Mouse (Mus musculus): Measurements from ENCODE around the gene Pigz. TPM values are rescaled to one million over a fixed set of nuclear protein-coding genes. Genes with fewer than 3 reads are reported as not detected.
A peak's percentile ranks its signal among the peaks of the same experiment; 100 is the strongest.

The Pigz gene
- polyA plus RNA-seq, 1 experiment: 34.2 TPM

- Histone ChIP-seq H3K27me3 (ENCODE audit: control insufficient read depth, insufficient read depth, low read length) (no peaks in the 10 kb centered on the region), H3K4me1 (ENCODE audit: control insufficient read depth, insufficient read depth, low read length) (peaks cover 6% of the 10 kb centered on the region), H3K4me3 (replicated peaks; ENCODE audit: insufficient read depth, low read depth, low read length) (no peak overlapping the region), H3K27ac (ENCODE audit: insufficient read depth, low read length) (no peak overlapping the region)
- TF ChIP-seq CTCF (IDR thresholded peaks at IDR 0.05; ENCODE audit: borderline replicate concordance, insufficient read depth, low read depth, low read length) (no peak), POLR2A (IDR thresholded peaks at IDR 0.05; ENCODE audit: borderline replicate concordance, insufficient read depth, low read length) (no peak)
- DNase-seq: no peak
- 92% methylated on average over 8 of the region's 8 CpGs for WGBS
Observed at GRCm38 (mm10) chr16:31903239-31903638, 30.4 kb upstream of the Pigz start.

GRCm38 (mm10) chr16:31905331-31905730 lies 28.3 kb upstream of the Pigz start:
- no peak for DNase-seq
- WGBS: 77% methylated on average over 4 of the region's 4 CpGs
- H3K4me1 ChIP-seq (ENCODE audit: control insufficient read depth, insufficient read depth, low read length): peaks cover 3% of the 10 kb centered on the region; the same call in 1 of the 2 replicates
- H3K27me3 ChIP-seq (ENCODE audit: control insufficient read depth, insufficient read depth, low read length): no peaks in the 10 kb centered on the region
- no peak overlapping the region for H3K4me3 ChIP-seq (replicated peaks; ENCODE audit: insufficient read depth, low read depth, low read length)
- no peak overlapping the region for H3K27ac ChIP-seq (ENCODE audit: insufficient read depth, low read length)
- TF ChIP-seq CTCF (IDR thresholded peaks at IDR 0.05; ENCODE audit: borderline replicate concordance, insufficient read depth, low read depth, low read length) (peak; percentile 39), POLR2A (IDR thresholded peaks at IDR 0.05; ENCODE audit: borderline replicate concordance, insufficient read depth, low read length) (no peak)

DNA sequence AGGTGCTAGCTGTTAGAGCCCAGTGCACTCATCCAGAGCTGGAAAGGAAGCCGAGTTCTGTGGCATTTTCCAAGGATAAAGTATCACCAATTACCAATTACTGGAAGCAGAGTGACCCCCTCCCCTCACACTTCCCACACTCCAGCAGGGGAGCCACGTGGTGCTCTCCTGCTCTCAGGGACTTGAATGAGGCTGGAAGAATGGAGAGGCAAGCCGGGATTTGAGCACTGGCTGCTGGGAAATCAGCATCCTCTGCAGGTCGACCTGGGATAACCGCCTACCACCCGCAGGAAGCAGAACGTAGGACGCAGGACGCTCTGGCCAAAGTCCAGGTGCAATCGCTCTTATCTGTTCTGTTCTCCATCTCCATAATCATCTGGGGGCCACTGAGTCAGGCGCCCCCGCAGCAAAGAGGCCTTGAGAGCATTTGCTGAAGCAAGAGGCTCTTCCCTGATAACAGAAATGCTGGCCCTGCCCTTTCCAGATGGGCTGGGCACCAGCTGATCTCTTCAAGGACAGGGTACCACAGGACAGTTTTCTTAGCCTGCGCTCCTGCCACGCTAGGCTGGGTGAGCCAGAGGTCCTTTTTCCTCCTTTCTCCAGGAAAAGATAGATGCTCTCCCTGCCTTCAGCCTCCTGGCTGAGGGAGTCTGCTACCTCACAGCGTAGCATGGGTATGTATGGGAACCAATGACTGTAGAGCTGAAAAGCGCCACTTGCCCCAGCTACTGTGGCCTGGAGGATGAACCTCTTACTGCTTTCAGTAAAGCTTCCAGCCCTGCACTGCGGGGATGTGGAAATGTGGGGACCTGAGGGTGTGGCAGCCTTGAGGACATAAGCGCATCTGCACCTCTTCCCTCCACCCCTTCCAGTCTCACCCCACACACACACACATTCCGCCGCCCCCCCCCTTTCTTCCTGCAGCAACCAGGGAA lies 27.5 kb upstream of the Pigz start:
- DNase-seq: no peak
- no peak overlapping the region for H3K4me3 ChIP-seq (replicated peaks; ENCODE audit: insufficient read depth, low read depth, low read length)
- WGBS: 52% methylated on average over 20 of the region's 20 CpGs
- H3K27ac ChIP-seq (ENCODE audit: insufficient read depth, low read length): no peak overlapping the region
- no peak for TF ChIP-seq CTCF (IDR thresholded peaks at IDR 0.05; ENCODE audit: borderline replicate concordance, insufficient read depth, low read depth, low read length)
- TF ChIP-seq POLR2A (IDR thresholded peaks at IDR 0.05; ENCODE audit: borderline replicate concordance, insufficient read depth, low read length): no peak
- no peaks in the 10 kb centered on the region for H3K27me3 ChIP-seq (ENCODE audit: control insufficient read depth, insufficient read depth, low read length)
- peaks cover 3% of the 10 kb centered on the region; the same call in 1 of the 2 replicates for H3K4me1 ChIP-seq (ENCODE audit: control insufficient read depth, insufficient read depth, low read length)

GRCm38 (mm10) chr16:31906896-31907295 lies 26.8 kb upstream of the Pigz start:
- no peak for DNase-seq
- WGBS: 50% methylated on average over 9 of the region's 9 CpGs
- Histone ChIP-seq H3K4me1 (ENCODE audit: control insufficient read depth, insufficient read depth, low read length) (peaks cover 3% of the 10 kb centered on the region; the same call in 1 of the 2 replicates), H3K27me3 (ENCODE audit: control insufficient read depth, insufficient read depth, low read length) (no peaks in the 10 kb centered on the region), H3K27ac (ENCODE audit: insufficient read depth, low read length) (no peak overlapping the region), H3K4me3 (replicated peaks; ENCODE audit: insufficient read depth, low read depth, low read length) (no peak overlapping the region)
- no peak for TF ChIP-seq POLR2A (IDR thresholded peaks at IDR 0.05; ENCODE audit: borderline replicate concordance, insufficient read depth, low read length)
- TF ChIP-seq CTCF (IDR thresholded peaks at IDR 0.05; ENCODE audit: borderline replicate concordance, insufficient read depth, low read depth, low read length): no peak

GRCm38 (mm10) chr16:31908959-31909358 lies 24.7 kb upstream of the Pigz start:
- TF ChIP-seq CTCF (IDR thresholded peaks at IDR 0.05; ENCODE audit: borderline replicate concordance, insufficient read depth, low read depth, low read length) (no peak), POLR2A (IDR thresholded peaks at IDR 0.05; ENCODE audit: borderline replicate concordance, insufficient read depth, low read length) (no peak)
- no peak for DNase-seq
- peaks cover 3% of the 10 kb centered on the region; the same call in 1 of the 2 replicates for H3K4me1 ChIP-seq (ENCODE audit: control insufficient read depth, insufficient read depth, low read length)
- H3K27me3 ChIP-seq (ENCODE audit: control insufficient read depth, insufficient read depth, low read length): no peaks in the 10 kb centered on the region
- 69% methylated on average over 11 of the region's 11 CpGs for WGBS
- H3K27ac ChIP-seq (ENCODE audit: insufficient read depth, low read length): no peak overlapping the region
- H3K4me3 ChIP-seq (replicated peaks; ENCODE audit: insufficient read depth, low read depth, low read length): no peak overlapping the region

DNA sequence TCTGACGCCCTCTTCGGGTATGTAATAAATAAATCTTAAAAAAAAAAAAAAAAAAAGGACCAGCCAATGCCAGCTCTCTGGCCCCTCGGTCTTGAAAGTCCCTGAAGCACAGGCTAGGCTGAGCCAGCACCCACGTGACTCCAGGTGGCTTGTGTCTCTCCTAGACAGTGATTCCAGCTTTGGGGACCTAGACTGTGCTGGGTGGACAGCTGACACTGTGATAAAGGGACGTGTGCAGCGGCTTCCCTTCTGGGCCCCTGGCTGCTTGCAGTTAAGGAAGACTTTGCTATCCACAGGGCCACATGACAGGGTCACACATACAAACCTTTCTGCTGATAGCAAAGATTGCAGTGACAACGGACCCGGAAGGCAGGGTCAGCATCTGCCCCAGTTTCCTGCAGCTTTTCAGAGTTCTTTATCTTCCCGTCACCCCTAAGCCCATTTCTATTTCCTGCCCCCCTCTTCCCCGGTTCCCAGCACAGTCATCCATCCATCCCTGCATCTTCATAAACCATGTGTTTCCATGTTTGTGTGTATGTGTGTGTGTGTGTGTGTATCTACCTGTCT lies 23.3 kb upstream of the Pigz start:
- no peak overlapping the region for H3K27ac ChIP-seq (ENCODE audit: insufficient read depth, low read length)
- H3K4me1 ChIP-seq (ENCODE audit: control insufficient read depth, insufficient read depth, low read length): peaks cover 3% of the 10 kb centered on the region; the same call in 1 of the 2 replicates
- TF ChIP-seq CTCF (IDR thresholded peaks at IDR 0.05; ENCODE audit: borderline replicate concordance, insufficient read depth, low read depth, low read length): no peak
- TF ChIP-seq POLR2A (IDR thresholded peaks at IDR 0.05; ENCODE audit: borderline replicate concordance, insufficient read depth, low read length): no peak
- DNase-seq: no peak
- H3K4me3 ChIP-seq (replicated peaks; ENCODE audit: insufficient read depth, low read depth, low read length): no peak overlapping the region
- H3K27me3 ChIP-seq (ENCODE audit: control insufficient read depth, insufficient read depth, low read length): no peaks in the 10 kb centered on the region
- 80% methylated on average over 10 of the region's 10 CpGs for WGBS

GRCm38 (mm10) chr16:31917776-31918175 lies 15.9 kb upstream of the Pigz start:
- H3K4me3 ChIP-seq (replicated peaks; ENCODE audit: insufficient read depth, low read depth, low read length): no peak overlapping the region
- H3K4me1 ChIP-seq (ENCODE audit: control insufficient read depth, insufficient read depth, low read length): 0 out of 2 replicates have a peak, but pooled peaks cover 3% of the 10 kb centered on the region
- H3K27ac ChIP-seq (ENCODE audit: insufficient read depth, low read length): no peak overlapping the region
- DNase-seq: no peak
- H3K27me3 ChIP-seq (ENCODE audit: control insufficient read depth, insufficient read depth, low read length): no peaks in the 10 kb centered on the region
- WGBS: 88% methylated on average over 11 of the region's 11 CpGs
- TF ChIP-seq POLR2A (IDR thresholded peaks at IDR 0.05; ENCODE audit: borderline replicate concordance, insufficient read depth, low read length) (no peak), CTCF (IDR thresholded peaks at IDR 0.05; ENCODE audit: borderline replicate concordance, insufficient read depth, low read depth, low read length) (no peak)
